Mouse (Mus musculus) neural tube, embryonic 13.5 days (tissue): ENCODE results near the gene Cenpu. TPM values are rescaled to one million over a fixed set of nuclear protein-coding genes. Genes with fewer than 3 reads are reported as not detected.

Experiments used
- ATAC-seq: fragments of 200-750 bp; cut with Nextera tagmentation; 2 replicates; pipeline ENCODE4 v1.8.0; 2017; ENCODE audit warnings: low read depth, mild to moderate bottlenecking, moderate TSS enrichment, moderate library complexity
- H3K27ac ChIP-seq: fragments of 300-500 bp; sonication (generic); replicated peaks from 2 replicates; pipeline ENCODE4 v1.5.1; 2015; ENCODE audit warnings: moderate library complexity, mild to moderate bottlenecking, inconsistent platforms
- H3K27me3 ChIP-seq: fragments of 300-500 bp; sonication (generic); 2 replicates; pipeline ENCODE4 v1.6.1; 2015; ENCODE audit warnings: mild to moderate bottlenecking, inconsistent platforms
- H3K36me3 ChIP-seq: fragments of 300-500 bp; sonication (generic); 2 replicates; pipeline ENCODE4 v1.6.1; 2015; ENCODE audit warnings: mild to moderate bottlenecking, inconsistent platforms
- H3K4me1 ChIP-seq: fragments of 300-500 bp; sonication (generic); replicated peaks from 2 replicates; pipeline ENCODE4 v1.6.1; 2015; ENCODE audit warnings: inconsistent platforms
- H3K4me2 ChIP-seq: fragments of 300-500 bp; sonication (generic); 2 replicates; pipeline ENCODE4 v1.6.1; 2015; ENCODE audit warnings: inconsistent platforms, mild to moderate bottlenecking, moderate library complexity
- H3K4me3 ChIP-seq: fragments of 300-500 bp; sonication (generic); 2 replicates; pipeline ENCODE4 v1.5.1; 2015; ENCODE audit warnings: mild to moderate bottlenecking, inconsistent platforms
- H3K9ac ChIP-seq: fragments of 300-500 bp; sonication (generic); 2 replicates; pipeline ENCODE4 v1.6.1; 2015; ENCODE audit warnings: moderate library complexity, mild to moderate bottlenecking, inconsistent platforms
- H3K9me3 ChIP-seq: fragments of 300-500 bp; sonication (generic); 2 replicates; pipeline ENCODE4 v1.6.1; 2016; ENCODE audit warnings: inconsistent platforms
- WGBS: fragments of 180-500 bp; shearing (Covaris S2); methylation state at CpG from one replicate; pipeline ENCODE4 v1.1.7; 2015; 5-methylcytosine and 5-hydroxymethylcytosine counted together
- polyA plus RNA-seq: library from polyadenylated mRNA; unstranded; fragments of >200 nt; fragmentation: Nextera tagmentation; extraction: Ambion mirVana; gene quantifications from 2 replicates; pipeline ENCODE4 v1.2.1, GENCODE M21; 2015

The Cenpu gene
- 7.1 and 10.3 TPM in 2 replicates for polyA plus RNA-seq

- H3K9ac ChIP-seq, result peak within 1 kb of the TSS; percentile 75
- H3K4me3 ChIP-seq, result peak within 1 kb of the TSS; percentile 73
- H3K27me3 ChIP-seq, result no peaks in the 10 kb centered on the region; the same call in 1 of the 2 replicates
- peak within 1 kb of the TSS; percentile 86 for H3K27ac ChIP-seq
- WGBS, result under 1% methylated on average over 50 of the region's 50 CpGs
- H3K4me2 ChIP-seq, result peak within 1 kb of the TSS; percentile 78
- H3K9me3 ChIP-seq, result no peaks in the 10 kb centered on the region
- ATAC-seq, result peak; percentile 99
- H3K36me3 ChIP-seq, result 0 out of 2 replicates have a peak, but pooled peaks cover 6% of the 10 kb centered on the region
- peaks cover 11% of the 10 kb centered on the region for H3K4me1 ChIP-seq
These were observed at the start of gene Cenpu for GRCm38 (mm10) chr8:46551615-46552440. Gene Cenpu, plus strand, starts transcription at chr8:46552028.

- ATAC-seq, result peak; percentile 36; the same call in 1 of the 2 replicates
- Histone ChIP-seq H3K27me3 (no peaks in the 10 kb centered on the region), H3K9me3 (no peaks in the 10 kb centered on the region), H3K4me2 (peak overlapping the region; percentile 47), H3K4me3 (peak overlapping the region; percentile 31), H3K36me3 (peaks cover 15% of the 10 kb centered on the region; the same call in 1 of the 2 replicates), H3K27ac (no peak overlapping the region), H3K9ac (peak overlapping the region; percentile 31; the same call in 1 of the 2 replicates), H3K4me1 (peaks cover 11% of the 10 kb centered on the region)
- WGBS, result 26% methylated on average over 19 of the region's 19 CpGs
These were observed 49.3 kb upstream of the Cenpu start for GRCm38 (mm10) chr8:46502333-46503071.

- 0 out of 2 replicates have a peak overlapping the region, but pooled peaks have one; percentile 31 for H3K9ac ChIP-seq
- H3K4me2 ChIP-seq, result peak overlapping the region; percentile 47
- H3K9me3 ChIP-seq, result no peaks in the 10 kb centered on the region
- peak overlapping the region; percentile 31 for H3K4me3 ChIP-seq
- H3K27ac ChIP-seq, result no peak overlapping the region
- H3K36me3 ChIP-seq, result peaks cover 17% of the 10 kb centered on the region; the same call in 1 of the 2 replicates
- ATAC-seq, result no peak
- H3K27me3 ChIP-seq, result no peaks in the 10 kb centered on the region
- peaks cover 11% of the 10 kb centered on the region for H3K4me1 ChIP-seq
- WGBS, result 79% methylated on average over 12 of the region's 12 CpGs
These were observed 48.6 kb upstream of the Cenpu start for GRCm38 (mm10) chr8:46503072-46503695.

GRCm38 (mm10) chr8:46504196-46504595, 47.6 kb upstream of the Cenpu start:
- ATAC-seq, result no peak
- Histone ChIP-seq H3K27me3 (no peaks in the 10 kb centered on the region), H3K4me2 (no peak overlapping the region)

GRCm38 (mm10) chr8:46508488-46509395, 43.1 kb upstream of the Cenpu start:
- Histone ChIP-seq H3K27me3 (no peaks in the 10 kb centered on the region), H3K9ac (no peak overlapping the region), H3K4me2 (no peak overlapping the region), H3K9me3 (no peaks in the 10 kb centered on the region), H3K4me1 (no peaks in the 10 kb centered on the region), H3K27ac (no peak overlapping the region), H3K36me3 (peaks cover 24% of the 10 kb centered on the region; the same call in 1 of the 2 replicates), H3K4me3 (no peak overlapping the region)
- 88% methylated on average over 14 of the region's 14 CpGs for WGBS
- ATAC-seq, result no peak

More at GRCm38 (mm10) chr8:46504196-46504595, 47.6 kb upstream of the Cenpu start:
- Histone ChIP-seq H3K4me3 (no peak overlapping the region), H3K4me1 (peaks cover 11% of the 10 kb centered on the region), H3K9ac (no peak overlapping the region), H3K27ac (no peak overlapping the region), H3K9me3 (no peaks in the 10 kb centered on the region), H3K36me3 (peaks cover 22% of the 10 kb centered on the region; the same call in 1 of the 2 replicates)
- 69% methylated on average over 3 of the region's 3 CpGs for WGBS

GRCm38 (mm10) chr8:46509474-46509873, 42.4 kb upstream of the Cenpu start:
- Histone ChIP-seq H3K4me3 (no peak overlapping the region), H3K27me3 (no peaks in the 10 kb centered on the region), H3K9ac (no peak overlapping the region), H3K36me3 (peaks cover 30% of the 10 kb centered on the region; the same call in 1 of the 2 replicates), H3K9me3 (no peaks in the 10 kb centered on the region), H3K27ac (no peak overlapping the region), H3K4me1 (no peaks in the 10 kb centered on the region), H3K4me2 (no peak overlapping the region)
- 87% methylated on average over 3 of the region's 3 CpGs for WGBS
- no peak for ATAC-seq

- Histone ChIP-seq H3K27me3 (no peaks in the 10 kb centered on the region), H3K4me2 (no peak overlapping the region), H3K4me1 (no peaks in the 10 kb centered on the region), H3K27ac (no peak overlapping the region), H3K9me3 (no peaks in the 10 kb centered on the region), H3K4me3 (no peak overlapping the region), H3K36me3 (peaks cover 22% of the 10 kb centered on the region; the same call in 1 of the 2 replicates), H3K9ac (no peak overlapping the region)
- 73% methylated on average over 9 of the region's 9 CpGs for WGBS
- no peak for ATAC-seq
These were observed 40.5 kb upstream of the Cenpu start for GRCm38 (mm10) chr8:46511336-46511735.

- H3K4me1 ChIP-seq, result no peaks in the 10 kb centered on the region
- no peak overlapping the region for H3K4me3 ChIP-seq
- H3K4me2 ChIP-seq, result no peak overlapping the region
- H3K36me3 ChIP-seq, result 0 out of 2 replicates have a peak, but pooled peaks cover 15% of the 10 kb centered on the region
- no peak for ATAC-seq
- H3K27me3 ChIP-seq, result no peaks in the 10 kb centered on the region
- no peak overlapping the region for H3K27ac ChIP-seq
- WGBS, result 70% methylated on average over 8 of the region's 8 CpGs
- no peaks in the 10 kb centered on the region for H3K9me3 ChIP-seq
- H3K9ac ChIP-seq, result no peak overlapping the region
These were observed 39.3 kb upstream of the Cenpu start for GRCm38 (mm10) chr8:46512538-46512937.

- no peak for ATAC-seq
- 88% methylated on average over 1 of the region's 1 CpGs for WGBS
- no peaks in the 10 kb centered on the region for H3K4me1 ChIP-seq
These were observed 37.8 kb upstream of the Cenpu start for GRCm38 (mm10) chr8:46514027-46514426.

GRCm38 (mm10) chr8:46520667-46521066, 31.2 kb upstream of the Cenpu start:
- H3K36me3 ChIP-seq, result peaks cover 12% of the 10 kb centered on the region; the same call in 1 of the 2 replicates
- H3K4me1 ChIP-seq, result no peaks in the 10 kb centered on the region
- no peak overlapping the region for H3K9ac ChIP-seq
- no peak overlapping the region for H3K4me3 ChIP-seq
- no peak overlapping the region for H3K27ac ChIP-seq
- ATAC-seq, result no peak
- no peaks in the 10 kb centered on the region for H3K27me3 ChIP-seq
- 91% methylated on average over 6 of the region's 6 CpGs for WGBS
- H3K4me2 ChIP-seq, result no peak overlapping the region
- H3K9me3 ChIP-seq, result no peaks in the 10 kb centered on the region

More at GRCm38 (mm10) chr8:46514027-46514426, 37.8 kb upstream of the Cenpu start:
- H3K36me3 ChIP-seq, result peaks cover 11% of the 10 kb centered on the region; the same call in 1 of the 2 replicates
- no peak overlapping the region for H3K4me2 ChIP-seq
- H3K27me3 ChIP-seq, result no peaks in the 10 kb centered on the region
- no peak overlapping the region for H3K27ac ChIP-seq
- no peak overlapping the region for H3K9ac ChIP-seq
- H3K9me3 ChIP-seq, result no peaks in the 10 kb centered on the region
- no peak overlapping the region for H3K4me3 ChIP-seq

GRCm38 (mm10) chr8:46526098-46526497, 25.7 kb upstream of the Cenpu start:
- H3K4me2 ChIP-seq, result no peak overlapping the region
- H3K9ac ChIP-seq, result no peak overlapping the region
- no peaks in the 10 kb centered on the region for H3K9me3 ChIP-seq
- no peak overlapping the region for H3K27ac ChIP-seq
- no peaks in the 10 kb centered on the region for H3K4me1 ChIP-seq
- H3K4me3 ChIP-seq, result no peak overlapping the region
- WGBS, result 83% methylated on average over 8 of the region's 8 CpGs
- ATAC-seq, result no peak
- peaks cover 8% of the 10 kb centered on the region; the same call in 1 of the 2 replicates for H3K36me3 ChIP-seq
- H3K27me3 ChIP-seq, result no peaks in the 10 kb centered on the region
